Mouse (Mus musculus) layer of hippocampus, postnatal 14 days (tissue): ENCODE results near the gene Gsn. TPM values are rescaled to one million over a fixed set of nuclear protein-coding genes. Genes with fewer than 3 reads are reported as not detected.
A peak's percentile ranks its signal among the peaks of the same experiment; 100 is the strongest.

Experiments
- DNase-seq, 2 experiments: peaks; one replicate each; pipeline ENCODE4 v3.0.0; 2021 to 2022; ENCODE audit warnings: low spot score in 2 of 2, mixed read lengths in 1 of 2
- total RNA-seq, 2 experiments: library from RNA; stranded (reverse); gene quantifications; 2 replicates each; pipeline ENCODE4 v1.2.3; 2021

The Gsn gene
- total RNA-seq, 2 experiments from 2014 or later, result 85.8 to 94.7 TPM

DNA sequence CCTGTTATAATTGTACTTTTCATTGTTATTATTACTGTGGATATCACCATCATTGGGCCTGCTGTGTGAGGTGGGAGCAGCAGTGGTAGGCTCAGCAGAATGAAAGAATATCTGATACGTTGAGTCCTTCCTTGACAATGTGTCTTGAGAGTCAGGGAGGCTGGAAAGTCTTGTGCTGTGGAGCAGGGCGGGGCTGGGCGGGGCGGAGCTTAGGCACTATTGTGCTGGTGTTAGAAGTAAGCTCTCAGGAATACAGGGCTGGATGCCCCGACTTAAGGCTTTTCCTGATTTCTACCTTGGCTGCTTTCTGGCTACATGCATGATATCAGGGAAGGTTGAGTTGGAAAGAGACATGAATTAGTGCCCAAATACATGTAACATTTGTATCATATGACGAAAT lies 3.4 kb upstream of the Gsn start:
- no peak for DNase-seq

DNA sequence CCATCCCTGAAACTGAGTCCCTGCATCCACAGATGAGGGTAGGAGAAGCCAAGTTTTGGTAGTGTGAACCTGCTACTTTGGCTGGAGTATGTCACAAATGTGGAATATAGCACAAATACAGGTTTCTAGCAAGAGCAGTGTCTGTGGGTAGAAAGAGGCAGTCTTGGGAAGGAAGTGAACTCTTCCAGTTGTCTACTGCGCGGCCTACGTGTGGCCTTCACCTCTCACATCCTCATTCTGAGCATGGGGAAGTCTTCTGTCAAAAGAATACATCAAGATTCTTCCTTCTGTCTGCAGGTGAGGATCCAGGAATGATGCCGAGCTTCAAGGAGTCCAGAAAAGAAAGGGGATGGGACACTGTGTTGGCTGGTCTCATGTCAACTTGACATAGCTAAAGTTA lies 2.4 kb upstream of the Gsn start:
- DNase-seq, result no peak

DNA sequence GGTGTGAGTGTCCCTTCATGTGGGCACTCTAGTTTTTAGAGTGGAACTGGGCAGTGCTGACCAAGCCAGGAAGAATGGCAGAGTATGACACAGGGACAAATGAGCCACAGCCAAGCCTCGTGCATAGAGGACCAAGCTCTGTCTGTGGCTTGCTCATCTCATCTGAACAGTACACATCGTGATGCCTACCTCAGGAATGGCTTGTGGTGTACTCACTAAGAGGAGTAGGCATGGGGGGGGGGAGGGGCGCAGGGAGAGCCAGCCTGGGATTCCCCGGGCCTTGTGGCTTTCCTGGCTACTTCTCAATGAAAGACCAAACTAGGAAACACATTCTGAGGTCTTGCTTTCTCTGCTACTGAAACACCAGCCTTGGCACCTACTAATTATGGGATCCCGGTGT lies 1.2 kb upstream of the Gsn start:
- no peak for DNase-seq

DNA sequence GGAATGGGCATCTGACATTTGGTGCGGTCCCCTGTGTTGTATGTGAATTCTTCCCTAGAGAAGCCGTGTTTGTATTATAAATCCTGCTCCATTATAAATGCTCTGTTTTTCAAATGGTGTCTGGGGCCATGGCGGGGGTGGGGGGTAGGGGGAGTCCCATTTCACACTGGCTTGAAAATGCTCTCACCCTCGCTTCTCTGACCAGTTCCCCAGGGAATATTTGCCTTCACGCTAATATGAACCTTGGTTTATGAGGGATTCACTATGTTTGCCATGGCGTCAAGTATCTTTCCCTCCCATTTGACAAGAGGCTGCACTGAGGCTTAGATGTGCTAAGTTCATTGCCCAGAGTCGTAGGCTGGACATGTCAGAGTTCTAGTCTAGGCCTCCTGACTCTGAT lies 718 bp upstream of the Gsn start:
- DNase-seq, result no peak

DNA sequence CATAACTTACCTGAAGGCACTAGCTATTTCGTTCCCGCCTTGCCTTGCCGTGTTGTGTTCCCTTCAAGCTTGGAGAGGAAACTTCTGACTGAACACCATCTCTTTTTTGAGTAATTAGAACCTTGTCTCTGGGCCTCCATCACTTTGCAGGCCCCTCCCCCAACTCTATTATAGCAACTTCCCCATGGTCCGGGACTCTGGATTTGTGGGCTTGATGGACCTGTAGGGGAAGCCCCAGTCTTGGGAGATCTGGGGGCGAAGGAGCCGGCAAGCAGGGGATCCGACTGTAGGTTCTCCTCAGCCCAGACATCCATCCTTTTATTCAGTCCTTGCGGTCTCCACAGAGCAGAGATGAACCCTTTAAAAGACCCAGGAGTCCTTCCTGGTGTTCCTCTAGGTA lies 752 bp downstream of the Gsn start:
- DNase-seq, result no peak

- no peak for DNase-seq
Measured at GRCm38 (mm10) chr2:35257886-35258285, 1.7 kb downstream of the Gsn start.

- no peak for DNase-seq
Measured at GRCm38 (mm10) chr2:35258590-35258989, 2.4 kb downstream of the Gsn start.

DNA sequence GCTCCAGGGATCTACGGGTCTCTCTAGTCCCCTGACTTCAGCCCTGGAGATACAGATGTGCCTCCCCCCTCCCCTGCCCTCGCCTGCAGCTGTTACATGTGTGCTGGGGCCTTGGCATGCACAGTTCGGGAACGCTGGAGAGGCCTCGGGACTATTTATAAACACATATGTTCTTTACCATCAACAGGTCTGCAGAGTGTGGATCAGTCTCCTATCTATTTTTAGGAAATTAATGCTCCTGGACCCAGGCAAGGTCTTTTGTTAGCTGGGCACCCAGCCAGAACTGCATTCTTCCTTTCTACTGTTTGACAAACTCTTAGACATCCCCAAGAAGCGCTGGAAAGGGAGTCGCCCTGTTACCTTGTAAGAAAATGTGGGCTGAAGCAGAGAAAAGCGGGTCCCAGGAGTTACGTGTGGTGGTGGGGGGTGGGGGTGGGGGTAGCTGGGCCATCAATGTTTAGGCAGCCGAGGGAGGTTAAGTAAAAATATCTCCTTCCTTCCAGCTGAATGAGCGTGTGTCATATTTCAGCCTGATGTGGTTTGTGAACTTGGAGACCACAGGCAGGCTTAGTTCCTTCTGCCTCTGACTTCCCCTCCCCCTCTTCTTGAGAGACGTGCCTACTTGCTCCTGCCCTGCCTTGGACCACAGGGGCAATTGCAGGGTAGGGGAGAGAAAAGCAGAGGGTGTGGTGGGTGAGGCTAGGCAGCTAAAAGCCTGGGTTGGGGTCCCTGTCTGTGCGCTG lies 3.3 kb downstream of the Gsn start:
- no peak for DNase-seq

- DNase-seq, result no peak
Measured at GRCm38 (mm10) chr2:35260291-35260690, 4.1 kb downstream of the Gsn start.

GRCm38 (mm10) chr2:35264095-35264494 lies 7.9 kb downstream of the Gsn start:
- DNase-seq, result no peak

GRCm38 (mm10) chr2:35265296-35265695 lies 9.1 kb downstream of the Gsn start:
- peak in 1 of 2 experiments; percentile 51 for DNase-seq

DNA sequence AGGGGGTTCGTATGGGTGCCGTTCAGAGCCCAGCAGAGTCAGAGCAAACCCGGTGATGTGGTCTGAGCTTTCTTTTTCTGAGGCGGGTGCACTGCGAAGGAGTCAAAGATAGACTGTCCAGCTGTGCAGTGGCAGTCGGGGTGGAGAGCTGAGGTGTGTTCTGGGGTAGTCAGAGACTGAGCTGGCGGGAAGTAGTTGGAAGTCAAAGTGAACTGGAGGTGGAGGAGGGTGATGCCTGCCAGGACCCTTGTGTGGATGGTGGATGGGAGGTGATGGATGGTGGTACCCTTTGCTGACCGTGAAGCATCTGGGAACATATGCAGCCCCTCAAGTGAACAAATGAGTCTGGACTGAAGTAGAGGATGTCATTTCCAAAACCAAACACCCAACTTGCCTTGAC lies 9.6 kb downstream of the Gsn start:
- DNase-seq, result no peak

DNA sequence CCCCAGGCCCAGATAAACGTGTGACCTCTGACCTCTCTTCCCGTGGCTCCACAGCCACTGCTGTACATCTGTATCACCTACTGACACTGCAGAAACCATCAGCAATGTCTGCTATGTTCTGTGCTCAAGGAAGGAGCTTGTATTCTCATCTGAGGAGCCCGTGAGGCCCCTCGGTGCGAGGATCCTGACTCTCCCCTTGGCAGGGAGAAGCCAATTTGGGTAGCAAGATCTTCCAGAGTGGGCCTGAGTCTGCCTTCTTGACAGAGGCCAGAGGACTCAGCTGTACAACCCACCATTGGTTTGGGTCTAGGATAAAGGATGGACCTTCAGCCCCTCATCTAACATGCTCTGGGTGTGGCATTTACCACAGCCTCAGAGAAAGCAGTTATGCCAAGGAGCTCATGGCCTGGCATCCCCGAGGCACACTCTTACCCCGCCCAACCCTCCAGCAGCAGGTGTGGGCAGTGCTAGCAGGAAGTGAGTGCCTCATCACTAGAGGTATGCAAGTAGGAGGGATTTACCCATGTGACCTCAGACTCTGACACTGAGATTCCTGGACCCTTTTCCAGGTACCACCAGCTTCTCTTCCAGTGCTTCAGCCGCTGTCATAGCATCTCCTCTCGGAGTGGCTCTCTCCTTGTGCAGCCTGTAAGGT lies 10.2 kb downstream of the Gsn start:
- no peak for DNase-seq

DNA sequence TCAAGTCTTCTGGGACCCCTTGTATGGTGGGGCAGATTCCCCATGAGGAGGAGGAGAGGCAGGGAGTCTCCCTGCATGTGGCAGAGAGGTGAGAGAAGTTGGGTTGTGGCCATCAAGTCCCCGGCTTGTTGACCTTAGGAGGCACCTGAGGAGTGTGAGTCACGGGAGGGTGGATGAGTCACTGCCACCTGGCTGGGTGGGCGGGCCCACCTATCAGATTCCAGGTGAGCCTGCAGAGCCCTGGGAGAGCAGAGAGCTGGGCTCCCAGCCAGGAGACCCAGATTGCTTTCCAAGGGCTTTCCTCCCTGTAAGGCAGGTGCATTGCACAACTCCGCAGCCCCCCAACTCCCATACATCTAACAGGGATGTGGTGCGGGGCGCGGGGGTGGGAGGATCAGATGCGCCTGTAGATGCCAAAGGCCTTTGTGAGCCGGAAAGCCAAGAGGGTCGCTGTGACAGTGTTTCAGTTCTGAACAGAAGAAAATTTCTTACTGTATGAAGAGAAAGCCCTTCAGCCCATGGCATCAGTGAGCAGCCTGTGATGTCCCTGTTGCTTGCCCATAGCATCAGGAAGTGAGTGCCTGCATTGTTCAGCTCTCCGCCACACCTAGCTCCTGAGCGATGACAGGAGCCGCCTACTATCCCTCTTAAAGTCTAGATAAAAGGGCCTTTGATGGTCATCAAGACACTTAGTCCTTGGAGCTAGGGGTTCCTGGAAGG lies 11.1 kb downstream of the Gsn start:
- DNase-seq, result no peak

DNA sequence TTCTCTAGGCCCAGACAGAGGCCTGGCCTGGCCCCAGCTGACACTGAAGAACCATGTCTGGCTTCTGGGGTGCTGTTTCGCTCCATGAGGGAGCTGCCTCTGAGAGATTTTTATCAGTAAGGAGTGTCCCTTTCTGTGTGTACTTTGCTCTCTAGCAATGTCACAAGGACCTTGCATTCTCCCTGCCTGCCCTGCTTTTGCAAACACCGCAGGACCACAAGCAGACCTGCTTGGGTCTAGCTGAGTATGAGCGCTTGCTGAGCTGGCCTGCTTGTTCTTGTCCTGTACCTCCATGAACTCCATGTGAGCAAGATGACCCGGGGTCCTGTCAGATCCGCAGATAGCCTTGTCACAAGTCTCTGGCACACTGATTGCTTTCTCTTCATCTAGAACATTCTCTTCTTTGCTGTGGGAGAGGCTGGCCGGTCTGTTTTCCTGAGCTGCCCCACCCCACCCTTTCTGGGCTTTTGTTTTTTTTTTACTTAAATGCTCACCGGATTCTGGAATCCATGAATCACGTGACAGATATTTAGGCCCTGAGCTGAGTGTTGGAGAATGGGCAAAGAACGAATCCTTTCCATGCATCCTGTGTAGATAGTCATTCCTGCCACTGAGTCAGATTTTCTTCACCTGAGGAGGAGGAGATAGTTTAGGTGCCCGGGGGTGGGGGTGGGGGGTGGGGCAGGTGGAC lies 11.8 kb downstream of the Gsn start:
- no peak for DNase-seq

DNA sequence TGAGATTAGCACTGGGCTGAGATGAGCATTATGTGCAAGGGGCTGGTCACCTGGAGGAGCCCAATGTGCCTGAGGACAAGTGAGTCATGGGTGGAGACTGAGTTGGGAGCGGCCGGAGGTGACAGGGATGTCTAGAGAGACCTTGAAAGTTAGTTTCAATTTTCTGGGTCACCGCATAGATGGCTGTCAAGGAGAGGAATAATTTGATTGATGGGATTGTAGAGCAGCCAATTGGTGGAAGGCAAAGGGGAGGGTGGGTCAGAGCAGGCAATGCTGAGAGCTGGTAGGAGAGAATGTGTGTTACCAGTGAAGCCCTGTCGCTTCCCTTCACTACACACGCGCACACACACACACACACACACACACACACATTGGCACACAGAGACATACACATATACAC lies 13.0 kb downstream of the Gsn start:
- no peak for DNase-seq

- no peak for DNase-seq
Measured at GRCm38 (mm10) chr2:35269716-35270260, 13.6 kb downstream of the Gsn start.

GRCm38 (mm10) chr2:35270531-35270984 lies 14.4 kb downstream of the Gsn start:
- DNase-seq, result peak in 1 of 2 experiments; percentile 63

GRCm38 (mm10) chr2:35271817-35272216 lies 15.6 kb downstream of the Gsn start:
- DNase-seq, result no peak

- DNase-seq, result no peak
Measured at GRCm38 (mm10) chr2:35272881-35273280, 16.7 kb downstream of the Gsn start.

DNA sequence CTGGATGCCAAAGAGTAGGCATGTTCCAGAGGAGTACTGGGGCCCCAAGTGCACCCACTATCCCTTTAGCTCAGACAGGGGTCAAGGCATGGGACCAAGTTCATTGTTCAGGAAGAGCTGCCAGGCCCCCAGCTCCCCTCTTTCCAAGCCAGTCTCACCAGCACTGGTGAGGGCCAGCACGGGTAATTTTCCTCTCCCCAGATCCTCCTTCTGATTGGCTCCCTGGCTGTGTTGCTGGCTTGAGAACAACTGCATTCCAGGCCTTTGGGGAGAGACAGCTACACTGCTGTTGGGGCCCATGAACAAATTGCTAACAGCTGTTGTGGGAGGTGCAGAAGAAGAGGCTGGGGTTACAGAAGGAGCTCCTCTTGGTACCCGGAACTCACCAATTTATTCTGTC lies 17.4 kb downstream of the Gsn start:
- DNase-seq, result peak in 1 of 2 experiments; percentile 48
